Mouse (Mus musculus): ENCODE measurements around the gene Dppa2.
A peak's percentile ranks its signal among the peaks of the same experiment; 100 is the strongest.

The Dppa2 gene

GRCm38 (mm10) chr16:48335326-48335725 lies 31.6 kb downstream of the Dppa2 start:
- DNase-seq (ENCODE audit: low read depth, low spot score) = peak; percentile 62

GRCm38 (mm10) chr16:48344193-48344592 lies 40.5 kb downstream of the Dppa2 start:
- DNase-seq (ENCODE audit: low read depth, low spot score) = no peak

GRCm38 (mm10) chr16:48347246-48347645 lies 43.5 kb downstream of the Dppa2 start:
- DNase-seq (ENCODE audit: low read depth, low spot score) = no peak

- DNase-seq (ENCODE audit: low read depth, low spot score) = peak; percentile 59
Measured at GRCm38 (mm10) chr16:48355716-48356115, 52.0 kb downstream of the Dppa2 start.

- no peak for DNase-seq (ENCODE audit: low read depth, low spot score)
Measured at GRCm38 (mm10) chr16:48356417-48356816, 52.7 kb downstream of the Dppa2 start.

- no peak for DNase-seq (ENCODE audit: low read depth, low spot score)
Measured at GRCm38 (mm10) chr16:48360887-48361286, 57.2 kb downstream of the Dppa2 start.

- peak; percentile 76 for DNase-seq (ENCODE audit: low read depth, low spot score)
Measured at GRCm38 (mm10) chr16:48366801-48367200, 63.1 kb downstream of the Dppa2 start.

- DNase-seq (ENCODE audit: low read depth, low spot score) = no peak
Measured at GRCm38 (mm10) chr16:48368096-48368495, 64.4 kb downstream of the Dppa2 start.

Data from ZHBTc4 (cell line).